Mouse (Mus musculus): ENCODE results near the gene Gm28053.
"Not testable (repeated sequence)": the region's sequence is repeated elsewhere in the genome, so short reads cannot be mapped to it uniquely, and the experiment has no call there.

GRCm38 (mm10) chr6:48683263-48683821 is 35.1 kb upstream of the Gm28053 start:
- TF ChIP-seq POLR2A (IDR thresholded peaks at IDR 0.05; ENCODE audit: extremely low read depth, insufficient read depth, low read length); CTCF (IDR thresholded peaks at IDR 0.05; ENCODE audit: low read depth, low read length): not testable (repeated sequence)
